In the genomic region with DNA sequence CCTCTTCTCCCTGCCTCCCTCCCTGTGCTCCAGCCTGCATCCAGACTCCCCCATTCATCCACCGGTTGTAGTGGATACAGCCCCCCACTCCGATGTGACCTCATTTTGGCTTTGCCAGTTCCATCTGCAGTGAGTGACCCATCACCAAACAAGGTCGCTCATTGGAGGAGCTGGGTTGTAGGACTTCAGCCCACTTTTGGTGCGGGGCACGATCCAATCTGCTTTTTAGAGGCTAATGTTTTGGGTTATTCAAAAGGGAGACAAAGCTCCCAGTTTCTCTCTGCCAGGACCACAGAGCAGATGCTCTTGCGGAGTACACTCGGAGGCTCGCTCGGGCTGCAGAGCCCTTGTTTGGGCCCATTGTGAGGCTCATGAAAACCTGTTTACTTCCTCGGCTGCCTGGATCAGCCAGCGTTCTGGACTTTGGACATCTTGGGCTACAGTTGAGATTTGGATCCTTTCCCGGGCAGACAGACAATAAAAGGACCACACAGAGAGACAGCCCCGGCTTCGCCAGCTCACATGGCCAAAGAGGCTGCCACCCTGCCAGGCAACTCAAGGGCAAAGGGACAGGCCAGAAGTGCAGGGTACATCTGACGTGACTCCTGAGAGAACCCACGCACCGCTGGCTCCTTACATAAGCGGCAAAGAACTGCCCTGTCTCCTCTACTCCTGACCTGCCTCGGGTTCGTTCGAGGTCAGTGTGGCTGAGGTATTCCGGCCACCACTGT, we compare ENCODE assay signal across 10 mouse cellular contexts.
DNase-seq lines count a peak whose midpoint lies in the region; ATAC-seq and TF ChIP-seq lines count a peak whose summit lies in the region.
"Had no signal": no experiment of that assay in that cellular context is flagged by ENCODE, and none has a peak within 500 bp of the region (broad histone marks: within the 10 kb centered on the region; RNA-seq: fewer than 3 reads in every experiment).

No protein-coding gene starts in this region.

- no peaks in the 10 kb centered on the region for H3K9me3 ChIP-seq in lung, embryonic 15.5 days
- no peaks in the 10 kb centered on the region for H3K9me3 ChIP-seq in lung, postnatal 0 days (ENCODE audit: low read length)
- no peaks in the 10 kb centered on the region for H3K9me3 ChIP-seq in forebrain, embryonic 15.5 days
- no peaks in the 10 kb centered on the region for H3K9me3 ChIP-seq in hindbrain, embryonic 16.5 days (ENCODE audit: control insufficient read depth, low read length)
- H3K9me3 ChIP-seq: G1E had no signal

- peak; percentile 41; the same call in 1 of the 2 replicates for ATAC-seq in lung, embryonic 15.5 days (ENCODE audit: borderline replicate concordance, extremely low read depth, low FRiP score, low TSS enrichment)
- ATAC-seq in lung, postnatal 0 days: no peak
- peak; percentile 77 for ATAC-seq in forebrain, embryonic 15.5 days (replicated peaks)
- ATAC-seq in hindbrain, embryonic 16.5 days: peak; percentile 94
- no peak for ATAC-seq in CD4-positive, CD25-positive, alpha-beta regulatory T cell, adult 4 months

- H3K9ac ChIP-seq in lung, embryonic 15.5 days: no peak overlapping the region
- no peak overlapping the region for H3K9ac ChIP-seq in lung, postnatal 0 days (replicated peaks; ENCODE audit: low read depth)
- H3K9ac ChIP-seq in forebrain, embryonic 15.5 days (replicated peaks): no peak overlapping the region
- no peak overlapping the region for H3K9ac ChIP-seq in hindbrain, embryonic 16.5 days (ENCODE audit: low read depth, low read length)

- no peak for TF ChIP-seq EP300 in lung, postnatal 0 days (IDR thresholded peaks at IDR 0.05)

- TF ChIP-seq CTCF in lung, postnatal 0 days (IDR thresholded peaks at IDR 0.05): no peak
- no peak for TF ChIP-seq CTCF in thymus, adult 2 months (IDR thresholded peaks at IDR 0.05; ENCODE audit: borderline replicate concordance, control insufficient read depth, extremely low read depth, insufficient read depth, low read length, poor library complexity)

- TF ChIP-seq POLR2A in thymus, adult 2 months (IDR thresholded peaks at IDR 0.05; ENCODE audit: control insufficient read depth, extremely low read depth, insufficient read depth, low read length, poor library complexity): no peak

- H3K27ac ChIP-seq in lung, embryonic 15.5 days: no peak overlapping the region
- H3K27ac ChIP-seq in lung, postnatal 0 days (ENCODE audit: low read length): no peak overlapping the region
- peak overlapping the region; percentile 50 for H3K27ac ChIP-seq in forebrain, embryonic 15.5 days (replicated peaks)
- peak overlapping the region; percentile 58; the same call in 1 of the 2 replicates for H3K27ac ChIP-seq in hindbrain, embryonic 16.5 days (ENCODE audit: low read depth, low read length)
- no peak overlapping the region for H3K27ac ChIP-seq in thymus, adult 2 months (ENCODE audit: control insufficient read depth, insufficient read depth, low read length)
- H3K27ac ChIP-seq: macrophage had no signal

- no peak overlapping the region for H3K4me2 ChIP-seq in lung, embryonic 15.5 days
- H3K4me2 ChIP-seq in lung, postnatal 0 days (replicated peaks; ENCODE audit: low read depth, low read length): no peak overlapping the region
- H3K4me2 ChIP-seq in forebrain, embryonic 15.5 days (replicated peaks): no peak overlapping the region
- H3K4me2 ChIP-seq in hindbrain, embryonic 16.5 days (ENCODE audit: low read length): no peak overlapping the region

- no peaks in the 10 kb centered on the region for H3K27me3 ChIP-seq in lung, embryonic 15.5 days
- H3K27me3 ChIP-seq in lung, postnatal 0 days (replicated peaks; ENCODE audit: insufficient read depth, low read length): no peaks in the 10 kb centered on the region
- no peaks in the 10 kb centered on the region for H3K27me3 ChIP-seq in forebrain, embryonic 15.5 days
- no peaks in the 10 kb centered on the region for H3K27me3 ChIP-seq in hindbrain, embryonic 16.5 days (replicated peaks; ENCODE audit: control insufficient read depth, insufficient read depth, low read length)
- no peaks in the 10 kb centered on the region for H3K27me3 ChIP-seq in thymus, adult 2 months (ENCODE audit: control insufficient read depth, insufficient read depth, low read length)

- WGBS in lung, embryonic 15.5 days: 59% methylated on average over 22 of the region's 22 CpGs
- 60% methylated on average over 22 of the region's 22 CpGs for WGBS in lung, postnatal 0 days
- WGBS in forebrain, embryonic 15.5 days: 25% methylated on average over 22 of the region's 22 CpGs
- WGBS in hindbrain, embryonic 16.5 days: 37% methylated on average over 22 of the region's 22 CpGs
- WGBS in thymus, adult 2 months: 86% methylated on average over 22 of the region's 22 CpGs

- DNase-seq in lung, postnatal 0 days (ENCODE audit: low spot score): no peak
- DNase-seq in layer of hippocampus, postnatal 36 days: peak; percentile 60 to 75
- DNase-seq in ovary, postnatal 36 days (ENCODE audit: low spot score): peak; percentile 26
- DNase-seq in thymus, adult 2 months: no peak

- no peaks in the 10 kb centered on the region for H3K36me3 ChIP-seq in lung, embryonic 15.5 days
- H3K36me3 ChIP-seq in lung, postnatal 0 days (ENCODE audit: insufficient read depth, low read length): no peaks in the 10 kb centered on the region
- no peaks in the 10 kb centered on the region for H3K36me3 ChIP-seq in forebrain, embryonic 15.5 days
- H3K36me3 ChIP-seq in hindbrain, embryonic 16.5 days (ENCODE audit: control insufficient read depth, insufficient read depth, low read length): no peaks in the 10 kb centered on the region
- no peaks in the 10 kb centered on the region for H3K36me3 ChIP-seq in thymus, adult 2 months (ENCODE audit: control insufficient read depth, insufficient read depth, low read length)
- H3K36me3 ChIP-seq: G1E had no signal

- H3K4me3 ChIP-seq in lung, embryonic 15.5 days: no peak overlapping the region
- H3K4me3 ChIP-seq in lung, postnatal 0 days (ENCODE audit: low read depth, low read length): no peak overlapping the region
- H3K4me3 ChIP-seq in forebrain, embryonic 15.5 days: no peak overlapping the region
- H3K4me3 ChIP-seq in hindbrain, embryonic 16.5 days (ENCODE audit: low read length): no peak overlapping the region
- H3K4me3 ChIP-seq in thymus, adult 2 months (ENCODE audit: control insufficient read depth, insufficient read depth, low read length): no peak overlapping the region

- 0 out of 2 replicates have a peak, but pooled peaks cover 4% of the 10 kb centered on the region for H3K4me1 ChIP-seq in lung, embryonic 15.5 days
- no peaks in the 10 kb centered on the region for H3K4me1 ChIP-seq in lung, postnatal 0 days (ENCODE audit: insufficient read depth, low read depth, low read length)
- peaks cover 37% of the 10 kb centered on the region for H3K4me1 ChIP-seq in forebrain, embryonic 15.5 days
- no peaks in the 10 kb centered on the region; the same call in none of the 2 replicates for H3K4me1 ChIP-seq in hindbrain, embryonic 16.5 days (ENCODE audit: control insufficient read depth, insufficient read depth, low read depth, low read length)
- no peaks in the 10 kb centered on the region for H3K4me1 ChIP-seq in thymus, adult 2 months (replicated peaks; ENCODE audit: control insufficient read depth, insufficient read depth, low read length)

Comparison
In these comparisons a context has a peak if more than half of its experiments do, and no peak if none do; other contexts are left out.
1. ATAC-seq: peak in lung, embryonic 15.5 days (single experiment), forebrain, embryonic 15.5 days (single experiment) and hindbrain, embryonic 16.5 days (single experiment); none in lung, postnatal 0 days (single experiment) and CD4-positive, CD25-positive, alpha-beta regulatory T cell, adult 4 months (single experiment).
2. H3K27ac ChIP-seq: peak in forebrain, embryonic 15.5 days (single experiment) and hindbrain, embryonic 16.5 days (single experiment); none in lung, embryonic 15.5 days (single experiment), lung, postnatal 0 days (single experiment) and thymus, adult 2 months (single experiment).
3. DNase-seq: peak in layer of hippocampus, postnatal 36 days (2 of 2) and ovary, postnatal 36 days (single experiment); none in lung, postnatal 0 days (single experiment) and thymus, adult 2 months (single experiment).